Mouse (Mus musculus): ENCODE measurements around the gene Rhox4g. TPM values are rescaled to one million over a fixed set of nuclear protein-coding genes. Genes with fewer than 3 reads are reported as not detected.
"Not testable (repeated sequence)": the region's sequence is repeated elsewhere in the genome, so short reads cannot be mapped to it uniquely, and the experiment has no call there.

Rhox4g gene
- polyA plus RNA-seq (2012; ENCODE audit: insufficient read depth, insufficient read length, missing spikeins) = not detected in 2 replicates

DNA sequence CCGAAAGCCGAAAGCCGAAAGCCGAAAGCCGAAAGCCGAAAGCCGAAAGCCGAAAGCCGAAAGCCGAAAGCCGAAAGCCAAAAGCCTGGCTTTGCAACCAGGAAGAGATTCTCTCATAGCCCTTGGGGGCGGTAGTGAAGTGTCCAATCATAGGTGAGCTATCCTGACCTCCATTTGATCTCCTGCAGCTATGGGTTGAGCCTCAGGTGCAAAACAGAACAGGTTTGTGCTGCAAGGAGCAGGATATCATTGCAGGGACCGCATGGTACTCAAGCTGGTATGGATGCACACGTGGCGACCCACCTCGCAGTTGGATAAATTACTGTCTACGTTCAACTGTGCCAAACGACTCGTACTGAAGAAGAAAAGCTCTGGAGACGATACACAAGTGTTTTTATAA, at the start of gene Rhox4g:
TSS of gene Rhox4g (minus strand) at position 101 of the 400 bp plus-strand sequence.
- not testable (repeated sequence) for H3K27ac ChIP-seq (ENCODE audit: insufficient read depth, low read depth, low read length); H3K4me1 ChIP-seq (ENCODE audit: control insufficient read depth, insufficient read depth, low read length); H3K4me3 ChIP-seq (ENCODE audit: insufficient read depth, low read length)

DNA sequence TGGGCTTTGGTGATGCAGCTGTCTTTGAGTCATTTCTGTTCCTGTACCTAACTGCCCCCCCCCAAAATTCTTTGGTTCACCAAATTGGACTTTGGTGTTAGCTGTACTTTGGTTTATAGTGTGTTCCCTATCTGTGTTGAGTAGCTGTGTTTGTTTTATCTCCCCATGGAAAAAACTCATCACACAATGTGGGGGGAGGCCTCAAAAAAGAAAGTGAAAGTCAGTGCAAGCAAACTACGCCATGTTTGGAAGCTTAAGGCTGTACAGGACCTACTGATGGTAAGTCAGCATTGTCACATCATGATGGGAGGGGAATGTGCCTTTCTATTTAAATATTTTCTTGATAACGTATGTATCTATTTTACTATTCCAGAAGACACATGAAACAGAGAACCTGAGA, 41.1 kb upstream of the Rhox4g start:
- H3K4me1 ChIP-seq (ENCODE audit: control insufficient read depth, insufficient read depth, low read length) = no peaks in the 10 kb centered on the region
- TF ChIP-seq POLR2A (IDR thresholded peaks at IDR 0.05; ENCODE audit: borderline replicate concordance, low read depth, low read length) (no peak), CTCF (IDR thresholded peaks at IDR 0.05; ENCODE audit: low read depth, low read length) (no peak)
- H3K27ac ChIP-seq (ENCODE audit: insufficient read depth, low read depth, low read length) = no peak overlapping the region
- no peak overlapping the region for H3K4me3 ChIP-seq (ENCODE audit: insufficient read depth, low read length)

DNA sequence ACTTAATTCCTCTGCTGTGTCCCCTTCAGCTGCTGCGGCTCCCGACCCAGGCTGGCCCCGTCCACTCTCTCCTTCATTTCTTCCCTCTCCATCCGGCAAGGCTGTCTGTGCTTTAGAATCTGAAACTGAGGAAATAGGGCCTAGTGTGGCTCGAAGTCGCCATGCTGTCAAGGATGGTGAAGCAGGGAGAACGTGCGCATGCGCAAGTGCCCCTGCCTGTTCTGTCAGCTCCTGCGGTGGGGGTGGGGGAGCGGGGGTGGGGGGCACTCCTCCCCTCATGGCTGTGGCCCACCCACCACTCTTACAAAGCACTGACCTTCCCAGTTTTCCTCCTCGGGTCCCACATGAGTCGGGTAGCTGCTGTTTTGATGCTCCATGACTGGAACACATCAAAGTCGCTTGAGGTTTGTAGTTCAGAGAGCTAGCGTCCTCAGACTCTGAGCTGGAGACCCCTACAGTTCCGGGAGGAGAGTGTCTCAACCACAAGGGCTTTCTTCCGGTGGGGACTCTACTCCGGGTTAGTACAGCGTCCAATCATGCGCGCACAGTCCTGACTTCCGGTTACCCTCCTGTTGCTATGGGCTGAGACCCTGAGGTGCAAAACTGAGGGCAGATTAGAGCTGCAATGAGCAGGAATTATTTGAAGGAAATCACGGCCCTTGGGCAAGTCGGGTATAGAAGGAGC, 32.0 kb upstream of the Rhox4g start:
- no peak for TF ChIP-seq POLR2A (IDR thresholded peaks at IDR 0.05; ENCODE audit: borderline replicate concordance, low read depth, low read length)

DNA sequence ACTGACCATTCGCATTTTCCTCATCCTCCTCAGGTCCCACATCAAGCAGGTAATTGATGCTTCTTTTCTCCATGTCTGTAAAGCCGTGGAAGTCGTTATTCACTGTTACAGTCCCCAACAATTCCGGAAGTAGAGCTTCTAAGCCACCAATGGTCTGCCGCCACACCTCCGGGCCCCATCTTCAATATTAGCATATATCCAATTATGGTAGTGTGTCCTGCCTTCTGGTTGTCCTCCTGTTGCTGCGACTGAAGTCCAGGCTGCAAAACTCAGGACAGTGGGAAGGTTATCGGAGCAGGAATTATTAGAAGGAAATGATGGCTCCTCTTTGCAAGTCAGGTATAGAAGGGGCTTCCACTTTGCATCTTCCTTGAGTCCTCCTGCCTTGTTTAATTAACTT, 22.1 kb upstream of the Rhox4g start, which contains the start of gene Rhox2h:
TSS of gene Rhox2h (minus strand) at position 101 of the 400 bp plus-strand sequence.
- H3K4me3 ChIP-seq (ENCODE audit: insufficient read depth, low read length); H3K27ac ChIP-seq (ENCODE audit: insufficient read depth, low read depth, low read length): not testable (repeated sequence)

More for the DNA sequence above, 32.0 kb upstream of the Rhox4g start:
- Histone ChIP-seq H3K27ac (ENCODE audit: insufficient read depth, low read depth, low read length) (no peak overlapping the region), H3K4me3 (ENCODE audit: insufficient read depth, low read length) (no peak overlapping the region), H3K4me1 (ENCODE audit: control insufficient read depth, insufficient read depth, low read length) (no peaks in the 10 kb centered on the region)

DNA sequence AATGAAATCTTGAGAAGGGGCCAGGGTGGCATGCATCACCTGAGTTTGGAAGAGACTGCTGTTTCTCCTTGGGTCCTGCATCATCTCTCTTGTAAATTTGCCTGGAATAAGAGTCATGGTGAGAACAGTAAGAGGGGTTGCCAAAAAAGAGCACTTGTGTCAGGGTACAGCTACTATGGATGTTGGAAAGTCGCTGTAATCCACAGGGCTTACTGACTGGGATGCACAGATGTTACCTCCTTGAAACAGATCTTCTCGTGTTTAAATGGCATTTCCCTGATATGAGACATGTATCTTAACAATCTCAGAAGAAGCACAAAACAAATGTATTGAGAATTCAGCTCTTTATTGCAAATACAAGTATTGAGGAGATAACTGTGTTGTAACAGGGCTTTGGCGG, 17.5 kb upstream of the Rhox4g start, which contains the start of gene Rhox3h:
TSS of gene Rhox3h (minus strand) at position 101 of the 400 bp plus-strand sequence.
- H3K4me3 ChIP-seq (ENCODE audit: insufficient read depth, low read length); H3K27ac ChIP-seq (ENCODE audit: insufficient read depth, low read depth, low read length); H3K4me1 ChIP-seq (ENCODE audit: control insufficient read depth, insufficient read depth, low read length): not testable (repeated sequence)

More for the DNA sequence above, 22.1 kb upstream of the Rhox4g start, which contains the start of gene Rhox2h:
- not testable (repeated sequence) for H3K4me1 ChIP-seq (ENCODE audit: control insufficient read depth, insufficient read depth, low read length)

DNA sequence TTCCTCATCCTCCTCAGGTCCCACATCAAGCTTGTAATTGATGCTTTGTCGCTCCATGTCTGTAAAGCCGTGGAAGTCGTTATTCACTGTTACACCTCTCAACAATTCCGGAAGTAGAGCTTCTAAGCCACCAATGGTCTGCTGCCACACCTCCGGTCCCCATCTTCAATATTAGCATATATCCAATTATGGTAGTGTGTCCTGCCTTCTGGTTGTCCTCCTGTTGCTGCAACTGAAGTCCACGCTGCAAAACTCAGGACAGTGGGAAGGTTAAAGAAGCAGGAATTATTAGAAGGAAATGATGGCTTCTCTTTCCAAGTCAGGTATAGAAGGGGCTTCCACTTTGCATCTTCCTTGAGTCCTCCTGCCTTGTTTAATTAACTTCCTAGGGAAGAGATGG, 7.8 kb downstream of the Rhox4g start, which contains the start of gene Rhox2g:
TSS of gene Rhox2g (minus strand) at position 101 of the 400 bp plus-strand sequence.
- not testable (repeated sequence) for H3K27ac ChIP-seq (ENCODE audit: insufficient read depth, low read depth, low read length); H3K4me3 ChIP-seq (ENCODE audit: insufficient read depth, low read length); H3K4me1 ChIP-seq (ENCODE audit: control insufficient read depth, insufficient read depth, low read length)

DNA sequence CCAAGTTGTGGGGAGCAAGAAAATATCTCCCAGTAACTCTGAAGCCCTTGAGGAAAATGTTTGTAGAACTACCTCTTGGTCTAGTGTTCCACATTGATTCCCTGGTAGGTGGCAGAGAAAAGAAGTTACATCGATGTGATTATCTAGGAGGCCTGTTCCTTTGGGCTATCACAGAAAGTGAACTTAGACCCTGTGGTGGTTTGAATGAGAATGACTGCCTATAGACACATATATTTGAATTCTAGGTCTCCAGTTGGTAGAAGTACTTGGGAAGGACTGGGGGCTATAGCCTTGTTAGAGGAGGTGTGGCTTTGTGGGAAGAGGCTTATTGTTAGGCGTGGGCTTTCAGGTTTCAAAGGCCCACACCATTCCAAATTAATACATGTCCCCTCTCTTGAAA, 22.6 kb downstream of the Rhox4g start, which contains the start of gene Rhox3g:
TSS of gene Rhox3g (minus strand) at position 101 of the 400 bp plus-strand sequence.
- not testable (repeated sequence) for H3K4me1 ChIP-seq (ENCODE audit: control insufficient read depth, insufficient read depth, low read length); H3K4me3 ChIP-seq (ENCODE audit: insufficient read depth, low read length); H3K27ac ChIP-seq (ENCODE audit: insufficient read depth, low read depth, low read length)

DNA sequence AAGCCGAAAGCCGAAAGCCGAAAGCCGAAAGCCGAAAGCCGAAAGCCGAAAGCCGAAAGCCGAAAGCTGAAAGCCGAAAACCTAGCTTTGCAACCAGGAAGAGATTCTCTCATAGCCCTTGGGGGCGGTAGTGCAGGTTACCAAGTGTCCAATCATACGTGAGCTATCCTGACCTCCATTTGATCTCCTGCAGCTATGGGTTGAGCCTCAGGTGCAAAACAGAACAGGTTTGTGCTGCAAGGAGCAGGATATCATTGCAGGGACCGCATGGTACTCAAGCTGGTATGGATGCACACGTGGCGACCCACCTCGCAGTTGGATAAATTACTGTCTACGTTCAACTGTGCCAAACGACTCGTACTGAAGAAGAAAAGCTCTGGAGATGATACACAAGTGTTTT, 43.5 kb downstream of the Rhox4g start, which contains the start of gene Rhox4f:
TSS of gene Rhox4f (minus strand) at position 101 of the 400 bp plus-strand sequence.
- not testable (repeated sequence) for H3K4me3 ChIP-seq (ENCODE audit: insufficient read depth, low read length); H3K27ac ChIP-seq (ENCODE audit: insufficient read depth, low read depth, low read length); H3K4me1 ChIP-seq (ENCODE audit: control insufficient read depth, insufficient read depth, low read length)

Other genes with a start within 250 kb of the Rhox4g start
- not detected in 2 replicates for gene Rhox2b, start 239.3 kb downstream of the Rhox4g start, polyA plus RNA-seq (2012; ENCODE audit: insufficient read depth, insufficient read length, missing spikeins)
- gene Rhox4b, start 218.8 kb downstream of the Rhox4g start, polyA plus RNA-seq (2012; ENCODE audit: insufficient read depth, insufficient read length, missing spikeins) = not detected in 2 replicates
- gene Rhox2c, start 197.6 kb downstream of the Rhox4g start, polyA plus RNA-seq (2012; ENCODE audit: insufficient read depth, insufficient read length, missing spikeins) = not detected in 2 replicates
- gene Rhox3c, start 192.7 kb downstream of the Rhox4g start, polyA plus RNA-seq (2012; ENCODE audit: insufficient read depth, insufficient read length, missing spikeins) = not detected in 2 replicates
- not detected in 2 replicates for gene Rhox4c, start 171.0 kb downstream of the Rhox4g start, polyA plus RNA-seq (2012; ENCODE audit: insufficient read depth, insufficient read length, missing spikeins)
- not detected in 2 replicates for gene Rhox2d, start 157.9 kb downstream of the Rhox4g start, polyA plus RNA-seq (2012; ENCODE audit: insufficient read depth, insufficient read length, missing spikeins)
- gene Rhox4d, start 137.0 kb downstream of the Rhox4g start, polyA plus RNA-seq (2012; ENCODE audit: insufficient read depth, insufficient read length, missing spikeins) = not detected in 2 replicates
- gene Rhox2e, start 120.9 kb downstream of the Rhox4g start, polyA plus RNA-seq (2012; ENCODE audit: insufficient read depth, insufficient read length, missing spikeins) = not detected in 2 replicates
- not detected in 2 replicates for gene Rhox3e, start 109.3 kb downstream of the Rhox4g start, polyA plus RNA-seq (2012; ENCODE audit: insufficient read depth, insufficient read length, missing spikeins)
- not detected in 2 replicates for gene Rhox4e, start 93.9 kb downstream of the Rhox4g start, polyA plus RNA-seq (2012; ENCODE audit: insufficient read depth, insufficient read length, missing spikeins)
- not detected in 2 replicates for gene Rhox2f, start 79.9 kb downstream of the Rhox4g start, polyA plus RNA-seq (2012; ENCODE audit: insufficient read depth, insufficient read length, missing spikeins)
- not detected in 2 replicates for gene Rhox3f, start 70.3 kb downstream of the Rhox4g start, polyA plus RNA-seq (2012; ENCODE audit: insufficient read depth, insufficient read length, missing spikeins)
- gene Rhox4f, start 43.6 kb downstream of the Rhox4g start, polyA plus RNA-seq (2012; ENCODE audit: insufficient read depth, insufficient read length, missing spikeins) = not detected in 2 replicates
- not detected in 2 replicates for gene Rhox3g, start 22.7 kb downstream of the Rhox4g start, polyA plus RNA-seq (2012; ENCODE audit: insufficient read depth, insufficient read length, missing spikeins)
- gene Rhox2g, start 7.9 kb downstream of the Rhox4g start, polyA plus RNA-seq (2012; ENCODE audit: insufficient read depth, insufficient read length, missing spikeins) = not detected in 2 replicates
- gene Rhox3h, start 17.4 kb upstream of the Rhox4g start, polyA plus RNA-seq (2012; ENCODE audit: insufficient read depth, insufficient read length, missing spikeins) = not detected in 2 replicates
- gene Rhox2h, start 21.9 kb upstream of the Rhox4g start, polyA plus RNA-seq (2012; ENCODE audit: insufficient read depth, insufficient read length, missing spikeins) = not detected in 2 replicates
- gene Rhox5, start 153.5 kb upstream of the Rhox4g start, polyA plus RNA-seq (2012; ENCODE audit: insufficient read depth, insufficient read length, missing spikeins) = not detected in 2 replicates
- not detected in 2 replicates for gene Rhox6, start 175.6 kb upstream of the Rhox4g start, polyA plus RNA-seq (2012; ENCODE audit: insufficient read depth, insufficient read length, missing spikeins)
- not detected in 2 replicates for gene Rhox7a, start 180.4 kb upstream of the Rhox4g start, polyA plus RNA-seq (2012; ENCODE audit: insufficient read depth, insufficient read length, missing spikeins)
- gene Rhox8, start 227.6 kb upstream of the Rhox4g start, polyA plus RNA-seq (2012; ENCODE audit: insufficient read depth, insufficient read length, missing spikeins) = not detected in 2 replicates
- not detected in 2 replicates for gene Rhox7b, start 245.9 kb upstream of the Rhox4g start, polyA plus RNA-seq (2012; ENCODE audit: insufficient read depth, insufficient read length, missing spikeins)